Mouse (Mus musculus) brain, adult 2 months (tissue): ENCODE results near the gene Clec4n.
"Not testable (repeated sequence)": the region's sequence is repeated elsewhere in the genome, so short reads cannot be mapped to it uniquely, and the experiment has no call there.

Experiments used
- DNase-seq: peaks from one replicate; pipeline ENCODE4 v3.0.0; 2011; ENCODE audit warnings: low read depth, low spot score

Clec4n gene

GRCm38 (mm10) chr6:123229644-123230043 is at the start of gene Clec4n:
Gene Clec4n (plus strand): TSS chr6:123229843.
- DNase-seq, result no peak

GRCm38 (mm10) chr6:123184862-123185261 is 44.8 kb upstream of the Clec4n start:
- peak; percentile 15 for DNase-seq

GRCm38 (mm10) chr6:123207187-123208076 is 22.2 kb upstream of the Clec4n start:
- no peak for DNase-seq

GRCm38 (mm10) chr6:123208077-123208439 is 21.6 kb upstream of the Clec4n start:
- not testable (repeated sequence) for DNase-seq

- DNase-seq, result no peak
Observed at GRCm38 (mm10) chr6:123211726-123212125, 17.9 kb upstream of the Clec4n start.

GRCm38 (mm10) chr6:123227519-123228166 is 2.0 kb upstream of the Clec4n start:
- no peak for DNase-seq

- DNase-seq, result peak; percentile 4
Observed at GRCm38 (mm10) chr6:123231149-123231548, 1.5 kb downstream of the Clec4n start.

- no peak for DNase-seq
Observed at GRCm38 (mm10) chr6:123237582-123237981, 7.9 kb downstream of the Clec4n start.

- no peak for DNase-seq
Observed at GRCm38 (mm10) chr6:123244201-123244600, 14.6 kb downstream of the Clec4n start.

- DNase-seq, result not testable (repeated sequence)
Observed at GRCm38 (mm10) chr6:123248862-123249261, 19.2 kb downstream of the Clec4n start.

GRCm38 (mm10) chr6:123252735-123253134 is 23.1 kb downstream of the Clec4n start:
- DNase-seq, result no peak

- DNase-seq, result peak; percentile 15
Observed at GRCm38 (mm10) chr6:123258946-123259345, 29.3 kb downstream of the Clec4n start.

- no peak for DNase-seq
Observed at GRCm38 (mm10) chr6:123259889-123260603, 30.4 kb downstream of the Clec4n start.

GRCm38 (mm10) chr6:123260868-123261267 is 31.2 kb downstream of the Clec4n start:
- DNase-seq, result no peak

GRCm38 (mm10) chr6:123261555-123262161 is 32.0 kb downstream of the Clec4n start, which contains the start of gene Clec4d:
Gene Clec4d (plus strand): TSS chr6:123262111.
- no peak for DNase-seq

GRCm38 (mm10) chr6:123264194-123264593 is 34.6 kb downstream of the Clec4n start:
- DNase-seq, result no peak

- DNase-seq, result no peak
Observed at GRCm38 (mm10) chr6:123265809-123266208, 36.2 kb downstream of the Clec4n start.

- no peak for DNase-seq
Observed at GRCm38 (mm10) chr6:123266945-123267344, 37.3 kb downstream of the Clec4n start.

- DNase-seq, result peak; percentile 75
Observed at GRCm38 (mm10) chr6:123279443-123279842, 49.8 kb downstream of the Clec4n start.

- DNase-seq, result no peak
Observed at GRCm38 (mm10) chr6:123286311-123286710, 56.7 kb downstream of the Clec4n start.

- DNase-seq, result no peak
Observed at GRCm38 (mm10) chr6:123288931-123289330, 59.3 kb downstream of the Clec4n start.

GRCm38 (mm10) chr6:123289753-123290152 is 60.1 kb downstream of the Clec4n start, which contains the start of gene Clec4e:
Gene Clec4e (minus strand): TSS chr6:123289870.
- DNase-seq, result no peak
